Mouse (Mus musculus) mouse embryonic stem cell (cell line): ENCODE measurements around the gene Hs3st3a1.

Experiments
- in situ Hi-C, 2 experiments: fragments of 300-500 bp; cut with MboI; formaldehyde crosslinking; loops; 1 replicate in 1 of 2; 3 replicates in 1 of 2; pipeline ENCODE4 v1.14.3; 2019 to 2020; ENCODE audit warnings: low sequenced_read_pairs in 2 of 2, low pct_unique_long_range_greater_than_20kb in 1 of 2, mixed read lengths in 1 of 2; ENCODE audit not compliant: unreplicated experiment in 1 of 2

Hs3st3a1 gene

GRCm38 (mm10) chr11:64434611-64435545, at the start of gene Hs3st3a1:
Gene Hs3st3a1 (plus strand): TSS chr11:64435332.
- in situ Hi-C loops, result loop anchor here in 1 of 2 experiments (25.0 kb wide), 1 partner anchor 523 kb away; the partner anchor contains the start of gene Hs3st3b1

- in situ Hi-C loops, result no loop called here
These were observed 48.8 kb upstream of the Hs3st3a1 start for GRCm38 (mm10) chr11:64386333-64386732.

- in situ Hi-C loops, result no loop called here
These were observed 38.7 kb upstream of the Hs3st3a1 start for GRCm38 (mm10) chr11:64396331-64396881.

- in situ Hi-C loops, result no loop called here
These were observed 38.2 kb upstream of the Hs3st3a1 start for GRCm38 (mm10) chr11:64396949-64397348.

- in situ Hi-C loops, result no loop called here
These were observed 37.5 kb upstream of the Hs3st3a1 start for GRCm38 (mm10) chr11:64397612-64398011.

GRCm38 (mm10) chr11:64400534-64401093, 34.5 kb upstream of the Hs3st3a1 start:
- in situ Hi-C loops, result no loop called here

- in situ Hi-C loops, result no loop called here
These were observed 16.2 kb upstream of the Hs3st3a1 start for GRCm38 (mm10) chr11:64418969-64419368.

GRCm38 (mm10) chr11:64435546-64436411, 647 bp downstream of the Hs3st3a1 start:
- in situ Hi-C loops, result loop anchor here in 1 of 2 experiments (25.0 kb wide), 1 partner anchor 523 kb away; the partner anchor contains the start of gene Hs3st3b1

GRCm38 (mm10) chr11:64436412-64436727, 1.2 kb downstream of the Hs3st3a1 start, which contains the start of gene F930015N05Rik:
Gene F930015N05Rik (minus strand): TSS chr11:64436653.
- in situ Hi-C loops, result loop anchor here in 1 of 2 experiments (25.0 kb wide), 1 partner anchor 524 kb away; the partner anchor contains the start of gene Hs3st3b1

- in situ Hi-C loops, result loop anchor here in 1 of 2 experiments (25.0 kb wide), 1 partner anchor 525 kb away; the partner anchor contains the start of gene Hs3st3b1
These were observed 1.7 kb downstream of the Hs3st3a1 start for GRCm38 (mm10) chr11:64436791-64437298.

- in situ Hi-C loops, result loop anchor here in 1 of 2 experiments (25.0 kb wide), 1 partner anchor 525 kb away; the partner anchor contains the start of gene Hs3st3b1
These were observed 2.6 kb downstream of the Hs3st3a1 start for GRCm38 (mm10) chr11:64437721-64438120.

- in situ Hi-C loops, result loop anchor here in 1 of 2 experiments (25.0 kb wide), 1 partner anchor 527 kb away; the partner anchor contains the start of gene Hs3st3b1
These were observed 3.8 kb downstream of the Hs3st3a1 start for GRCm38 (mm10) chr11:64438909-64439308.

GRCm38 (mm10) chr11:64442119-64442518, 7.0 kb downstream of the Hs3st3a1 start:
- in situ Hi-C loops, result loop anchor here in 1 of 2 experiments (25.0 kb wide), 1 partner anchor 530 kb away; the partner anchor contains the start of gene Hs3st3b1

GRCm38 (mm10) chr11:64442701-64443100, 7.6 kb downstream of the Hs3st3a1 start:
- in situ Hi-C loops, result loop anchor here in 1 of 2 experiments (25.0 kb wide), 1 partner anchor 530 kb away; the partner anchor contains the start of gene Hs3st3b1

GRCm38 (mm10) chr11:64445227-64445626, 10.1 kb downstream of the Hs3st3a1 start:
- in situ Hi-C loops, result loop anchor here in 1 of 2 experiments (25.0 kb wide), 1 partner anchor 533 kb away; the partner anchor contains the start of gene Hs3st3b1

- in situ Hi-C loops, result loop anchor here in 1 of 2 experiments (25.0 kb wide), 1 partner anchor 536 kb away; the partner anchor contains the start of gene Hs3st3b1
These were observed 13.6 kb downstream of the Hs3st3a1 start for GRCm38 (mm10) chr11:64448586-64449315.

- in situ Hi-C loops, result no loop called here
These were observed 26.6 kb downstream of the Hs3st3a1 start for GRCm38 (mm10) chr11:64461746-64462145.
